Mouse (Mus musculus): ENCODE measurements around the gene Pef1. TPM values are rescaled to one million over a fixed set of nuclear protein-coding genes. Genes with fewer than 3 reads are reported as not detected.

The Pef1 gene
- polyA plus RNA-seq, 1 experiment from 2014 or later: 62.1 TPM

DNA sequence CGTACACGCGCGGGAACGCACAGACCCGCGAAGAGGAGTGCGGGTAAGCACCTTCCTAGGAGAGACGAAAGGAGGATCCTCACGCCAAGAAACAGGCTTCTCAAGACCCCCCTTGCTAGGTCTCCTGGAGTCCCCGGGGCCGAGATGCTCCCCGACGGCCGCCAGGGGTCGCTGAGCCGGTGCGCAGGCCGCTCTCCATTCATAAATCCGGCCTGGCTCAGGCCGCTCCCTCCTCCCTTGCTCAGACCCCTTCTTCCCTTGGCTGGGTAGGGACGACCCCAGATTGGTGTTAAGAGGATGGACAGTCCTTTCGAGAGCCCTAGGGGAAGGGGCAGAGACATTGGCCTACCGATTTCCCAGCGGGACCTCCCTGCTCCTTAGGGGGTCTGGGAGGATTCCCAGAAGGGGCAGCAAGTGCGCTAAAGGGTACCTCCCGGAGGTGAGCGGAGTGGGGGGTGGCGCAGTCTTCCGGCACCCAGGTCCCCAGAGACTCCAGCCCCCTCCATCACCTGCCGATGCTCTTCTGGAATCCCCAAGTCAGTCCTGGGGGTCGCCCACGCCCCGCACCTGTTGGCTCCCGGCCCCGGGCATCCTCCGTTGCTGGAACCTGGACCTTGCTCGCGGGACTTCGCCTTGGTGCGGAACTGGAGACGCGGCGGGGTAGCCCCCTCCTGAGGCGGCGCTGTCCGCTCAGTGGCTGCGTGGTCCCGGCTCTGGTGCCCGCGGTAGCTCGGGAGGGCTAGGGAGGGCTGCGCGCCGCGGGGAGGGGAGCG lies 36.3 kb downstream of the Pef1 start:
- peaks cover 20% of the 10 kb centered on the region for H3K27me3 ChIP-seq (ENCODE audit: control insufficient read depth, insufficient read depth, low read depth, low read length)

GRCm38 (mm10) chr4:130139214-130139492 lies 36.8 kb downstream of the Pef1 start, which contains the start of gene Hcrtr1:
Gene Hcrtr1, minus strand, starts transcription at chr4:130139359.
- peak within 1 kb of the TSS; percentile 97 for H3K4me2 ChIP-seq (ENCODE audit: low read length)
- WGBS: under 1% methylated on average over 14 of the region's 15 CpGs
- ATAC-seq: peak; percentile 25; the same call in 1 of the 2 replicates
- peak within 1 kb of the TSS; percentile 50 for H3K4me3 ChIP-seq (ENCODE audit: low read depth, low read length)
- H3K4me1 ChIP-seq (ENCODE audit: control insufficient read depth, insufficient read depth, low read length): peaks cover 18% of the 10 kb centered on the region
- no peaks in the 10 kb centered on the region for H3K9me3 ChIP-seq (replicated peaks; ENCODE audit: control insufficient read depth, low read length, poor library complexity, severe bottlenecking)
- H3K27me3 ChIP-seq (ENCODE audit: control insufficient read depth, insufficient read depth, low read depth, low read length): peaks cover 20% of the 10 kb centered on the region
- peak within 1 kb of the TSS; percentile 65 for H3K9ac ChIP-seq (ENCODE audit: low read depth, low read length)
- no peaks in the 10 kb centered on the region for H3K36me3 ChIP-seq (ENCODE audit: control insufficient read depth, insufficient read depth, low read length)
- no peak within 1 kb of the TSS for H3K27ac ChIP-seq (ENCODE audit: low read length)

More for the DNA sequence above, 36.3 kb downstream of the Pef1 start:
- under 1% methylated on average over 53 of the region's 57 CpGs for WGBS
- peak overlapping the region; percentile 97 for H3K4me2 ChIP-seq (ENCODE audit: low read length)
- H3K4me1 ChIP-seq (ENCODE audit: control insufficient read depth, insufficient read depth, low read length): peaks cover 18% of the 10 kb centered on the region
- H3K9ac ChIP-seq (ENCODE audit: low read depth, low read length): peak overlapping the region; percentile 65
- H3K27ac ChIP-seq (ENCODE audit: low read length): no peak overlapping the region
- no peaks in the 10 kb centered on the region for H3K36me3 ChIP-seq (ENCODE audit: control insufficient read depth, insufficient read depth, low read length)
- H3K4me3 ChIP-seq (ENCODE audit: low read depth, low read length): peak overlapping the region; percentile 50
- ATAC-seq: peak; percentile 72
- no peaks in the 10 kb centered on the region for H3K9me3 ChIP-seq (replicated peaks; ENCODE audit: control insufficient read depth, low read length, poor library complexity, severe bottlenecking)

DNA sequence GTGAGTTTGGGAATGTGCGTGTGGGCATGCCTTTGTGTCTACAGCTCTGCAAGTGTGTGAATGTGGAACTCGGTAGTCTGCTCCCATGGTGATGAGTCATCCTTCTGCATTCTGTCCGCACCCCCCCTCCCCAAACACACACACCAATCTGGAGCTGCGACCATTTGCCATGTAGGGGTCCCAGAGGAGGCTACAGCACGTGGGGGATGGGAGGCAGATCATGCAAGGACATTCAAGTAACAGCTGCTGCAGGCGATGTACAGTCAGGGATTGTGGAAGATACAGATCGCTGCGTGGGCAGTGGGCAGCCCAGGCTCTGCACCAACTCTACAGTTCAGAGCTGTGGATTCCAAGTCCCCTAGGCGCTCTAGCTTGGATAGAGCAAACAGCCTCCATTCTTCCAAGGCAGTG lies 38.6 kb downstream of the Pef1 start:
- peak; percentile 29; the same call in 1 of the 2 replicates for ATAC-seq
- Histone ChIP-seq H3K4me1 (ENCODE audit: control insufficient read depth, insufficient read depth, low read length) (peaks cover 18% of the 10 kb centered on the region), H3K36me3 (ENCODE audit: control insufficient read depth, insufficient read depth, low read length) (no peaks in the 10 kb centered on the region), H3K27ac (ENCODE audit: low read length) (0 out of 2 replicates have a peak overlapping the region, but pooled peaks have one; percentile 24), H3K4me2 (ENCODE audit: low read length) (no peak overlapping the region), H3K27me3 (ENCODE audit: control insufficient read depth, insufficient read depth, low read depth, low read length) (peaks cover 20% of the 10 kb centered on the region), H3K9ac (ENCODE audit: low read depth, low read length) (no peak overlapping the region), H3K9me3 (replicated peaks; ENCODE audit: control insufficient read depth, low read length, poor library complexity, severe bottlenecking) (no peaks in the 10 kb centered on the region), H3K4me3 (ENCODE audit: low read depth, low read length) (no peak overlapping the region)
- 34% methylated on average over 9 of the region's 9 CpGs for WGBS

DNA sequence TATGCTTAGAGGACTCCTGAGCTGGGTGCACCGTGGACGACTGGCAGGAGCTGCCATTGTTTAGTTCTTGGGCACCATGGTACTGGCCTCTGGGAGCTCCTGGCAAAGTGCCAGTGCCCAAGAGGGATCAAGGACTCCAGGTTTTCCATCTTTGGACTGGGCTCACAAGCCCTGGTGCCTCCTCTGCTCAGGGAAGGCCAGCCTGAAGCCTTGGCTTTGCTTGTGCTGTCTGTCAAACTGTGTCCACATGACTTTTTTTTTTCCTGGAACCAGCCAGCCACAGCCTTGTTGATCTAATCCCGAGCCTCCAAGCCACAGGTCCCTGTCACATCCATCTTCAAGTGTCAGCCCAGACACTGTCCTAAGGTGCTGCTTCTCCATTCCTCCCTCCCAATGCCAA lies 39.4 kb downstream of the Pef1 start:
- peaks cover 18% of the 10 kb centered on the region for H3K4me1 ChIP-seq (ENCODE audit: control insufficient read depth, insufficient read depth, low read length)
- no peak overlapping the region for H3K4me2 ChIP-seq (ENCODE audit: low read length)
- H3K36me3 ChIP-seq (ENCODE audit: control insufficient read depth, insufficient read depth, low read length): no peaks in the 10 kb centered on the region
- H3K9ac ChIP-seq (ENCODE audit: low read depth, low read length): no peak overlapping the region
- H3K27me3 ChIP-seq (ENCODE audit: control insufficient read depth, insufficient read depth, low read depth, low read length): peaks cover 20% of the 10 kb centered on the region
- WGBS: 42% methylated on average over 3 of the region's 3 CpGs
- no peak for ATAC-seq
- H3K4me3 ChIP-seq (ENCODE audit: low read depth, low read length): no peak overlapping the region
- H3K27ac ChIP-seq (ENCODE audit: low read length): no peak overlapping the region
- H3K9me3 ChIP-seq (replicated peaks; ENCODE audit: control insufficient read depth, low read length, poor library complexity, severe bottlenecking): no peaks in the 10 kb centered on the region

- Histone ChIP-seq H3K9me3 (replicated peaks; ENCODE audit: control insufficient read depth, low read length, poor library complexity, severe bottlenecking) (no peaks in the 10 kb centered on the region), H3K27me3 (ENCODE audit: control insufficient read depth, insufficient read depth, low read depth, low read length) (peaks cover 3% of the 10 kb centered on the region), H3K4me1 (ENCODE audit: control insufficient read depth, insufficient read depth, low read length) (no peaks in the 10 kb centered on the region), H3K36me3 (ENCODE audit: control insufficient read depth, insufficient read depth, low read length) (no peaks in the 10 kb centered on the region), H3K4me3 (ENCODE audit: low read depth, low read length) (no peak overlapping the region), H3K9ac (ENCODE audit: low read depth, low read length) (no peak overlapping the region), H3K27ac (ENCODE audit: low read length) (no peak overlapping the region), H3K4me2 (ENCODE audit: low read length) (no peak overlapping the region)
- ATAC-seq: no peak
- 88% methylated on average over 10 of the region's 10 CpGs for WGBS
Observed at GRCm38 (mm10) chr4:130148405-130148804, 46.0 kb downstream of the Pef1 start.

DNA sequence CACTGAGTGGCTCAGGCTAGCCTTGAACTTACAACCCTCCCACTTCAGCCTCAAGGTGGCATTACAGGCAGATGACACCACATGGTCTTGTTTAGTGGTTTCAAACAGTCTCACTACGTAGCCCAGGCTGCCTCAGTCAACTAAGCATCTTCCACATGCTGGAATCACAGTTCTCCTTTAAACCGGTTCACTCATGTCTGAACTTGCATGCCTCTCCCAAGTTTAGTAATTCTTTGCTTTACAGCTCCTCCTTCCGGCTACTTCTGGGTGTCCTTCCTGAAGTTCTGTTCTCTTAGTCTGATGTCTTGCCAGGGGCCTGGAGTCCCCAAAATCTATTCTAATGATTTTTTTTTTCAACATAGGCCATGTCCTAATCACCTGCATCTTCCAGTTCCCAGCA lies 51.9 kb downstream of the Pef1 start:
- Histone ChIP-seq H3K27me3 (ENCODE audit: control insufficient read depth, insufficient read depth, low read depth, low read length) (peaks cover under 1% of the 10 kb centered on the region), H3K36me3 (ENCODE audit: control insufficient read depth, insufficient read depth, low read length) (no peaks in the 10 kb centered on the region), H3K9me3 (replicated peaks; ENCODE audit: control insufficient read depth, low read length, poor library complexity, severe bottlenecking) (no peaks in the 10 kb centered on the region), H3K4me2 (ENCODE audit: low read length) (no peak overlapping the region), H3K4me1 (ENCODE audit: control insufficient read depth, insufficient read depth, low read length) (no peaks in the 10 kb centered on the region), H3K9ac (ENCODE audit: low read depth, low read length) (no peak overlapping the region), H3K4me3 (ENCODE audit: low read depth, low read length) (no peak overlapping the region), H3K27ac (ENCODE audit: low read length) (no peak overlapping the region)
- ATAC-seq: no peak
- 80% methylated on average over 3 of the region's 3 CpGs for WGBS

DNA sequence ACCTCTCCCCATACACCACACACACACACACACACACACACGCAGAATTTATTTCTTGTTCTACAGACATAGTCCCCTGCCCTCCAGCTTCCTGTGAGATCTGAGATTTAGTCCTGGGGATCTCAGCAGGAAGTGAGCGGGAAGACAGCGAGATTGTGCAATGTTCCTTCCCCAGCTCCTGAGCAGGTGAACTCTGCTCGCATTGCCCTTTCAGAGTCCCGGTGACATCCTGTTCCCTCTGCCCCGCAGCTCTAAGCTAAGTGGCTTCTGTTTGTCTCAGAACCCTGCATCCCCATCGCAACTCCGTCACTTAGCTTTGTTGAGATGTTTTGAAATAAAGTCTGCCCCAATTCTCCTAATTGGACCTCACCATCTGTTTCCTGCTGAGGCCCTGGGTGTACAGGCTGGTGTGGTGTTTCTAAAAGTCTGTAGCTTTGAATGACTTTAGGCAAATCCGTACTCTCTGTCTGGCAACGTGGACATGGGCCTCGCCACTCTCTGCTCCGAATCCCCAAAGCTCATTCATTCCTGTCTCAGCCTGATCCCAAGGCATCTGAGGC lies 54.5 kb downstream of the Pef1 start:
- H3K9ac ChIP-seq (ENCODE audit: low read depth, low read length): no peak overlapping the region
- no peaks in the 10 kb centered on the region for H3K4me1 ChIP-seq (ENCODE audit: control insufficient read depth, insufficient read depth, low read length)
- ATAC-seq: no peak
- no peaks in the 10 kb centered on the region; the same call in 1 of the 2 replicates for H3K27me3 ChIP-seq (ENCODE audit: control insufficient read depth, insufficient read depth, low read depth, low read length)
- H3K27ac ChIP-seq (ENCODE audit: low read length): no peak overlapping the region
- no peaks in the 10 kb centered on the region for H3K9me3 ChIP-seq (replicated peaks; ENCODE audit: control insufficient read depth, low read length, poor library complexity, severe bottlenecking)
- no peak overlapping the region for H3K4me2 ChIP-seq (ENCODE audit: low read length)
- WGBS: 83% methylated on average over 12 of the region's 12 CpGs
- H3K36me3 ChIP-seq (ENCODE audit: control insufficient read depth, insufficient read depth, low read length): no peaks in the 10 kb centered on the region
- no peak overlapping the region for H3K4me3 ChIP-seq (ENCODE audit: low read depth, low read length)

- H3K9ac ChIP-seq (ENCODE audit: low read depth, low read length): peak overlapping the region; percentile 20; the same call in 1 of the 2 replicates
- no peaks in the 10 kb centered on the region for H3K4me1 ChIP-seq (ENCODE audit: control insufficient read depth, insufficient read depth, low read length)
- no peak overlapping the region for H3K4me2 ChIP-seq (ENCODE audit: low read length)
- ATAC-seq: no peak
- H3K36me3 ChIP-seq (ENCODE audit: control insufficient read depth, insufficient read depth, low read length): no peaks in the 10 kb centered on the region
- H3K4me3 ChIP-seq (ENCODE audit: low read depth, low read length): no peak overlapping the region
- WGBS: 19% methylated on average over 4 of the region's 4 CpGs
- H3K27me3 ChIP-seq (ENCODE audit: control insufficient read depth, insufficient read depth, low read depth, low read length): peaks cover 9% of the 10 kb centered on the region
- H3K27ac ChIP-seq (ENCODE audit: low read length): no peak overlapping the region
- H3K9me3 ChIP-seq (replicated peaks; ENCODE audit: control insufficient read depth, low read length, poor library complexity, severe bottlenecking): no peaks in the 10 kb centered on the region
Observed at GRCm38 (mm10) chr4:130161349-130161748, 59.0 kb downstream of the Pef1 start.

- Histone ChIP-seq H3K4me1 (ENCODE audit: control insufficient read depth, insufficient read depth, low read length) (no peaks in the 10 kb centered on the region), H3K4me2 (ENCODE audit: low read length) (peak overlapping the region; percentile 21; the same call in 1 of the 2 replicates), H3K9ac (ENCODE audit: low read depth, low read length) (0 out of 2 replicates have a peak overlapping the region, but pooled peaks have one; percentile 25), H3K9me3 (replicated peaks; ENCODE audit: control insufficient read depth, low read length, poor library complexity, severe bottlenecking) (no peaks in the 10 kb centered on the region), H3K27me3 (ENCODE audit: control insufficient read depth, insufficient read depth, low read depth, low read length) (peaks cover 9% of the 10 kb centered on the region), H3K27ac (ENCODE audit: low read length) (no peak overlapping the region), H3K4me3 (ENCODE audit: low read depth, low read length) (no peak overlapping the region; the same call in 1 of the 2 replicates), H3K36me3 (ENCODE audit: control insufficient read depth, insufficient read depth, low read length) (no peaks in the 10 kb centered on the region)
- ATAC-seq: no peak
- WGBS: 6% methylated on average over 20 of the region's 20 CpGs
Observed at GRCm38 (mm10) chr4:130163391-130163861, 61.1 kb downstream of the Pef1 start.

Data from midbrain, embryonic 16.5 days (tissue).